ENCODE assay signal across 9 mouse cellular contexts in the genomic region with DNA sequence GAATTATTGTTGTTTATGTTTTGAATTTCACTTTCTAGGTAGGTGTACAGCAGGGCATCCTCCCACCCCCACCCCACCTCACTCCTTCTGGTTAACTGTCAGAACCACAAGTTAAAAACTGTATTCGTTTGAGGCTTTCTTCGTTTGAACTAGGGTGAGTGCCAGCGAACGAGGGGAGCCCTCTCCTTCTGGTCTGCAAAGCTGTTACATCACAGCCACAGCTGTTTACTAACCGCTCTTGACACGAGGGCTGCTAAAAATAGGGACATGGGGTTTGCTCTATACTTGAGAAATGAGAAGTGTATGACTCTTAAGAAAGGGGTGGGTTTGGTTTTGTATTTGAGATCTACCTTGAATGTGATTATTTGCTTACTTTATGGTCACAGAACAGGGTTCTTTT. TPM values are rescaled to one million over a fixed set of nuclear protein-coding genes. Genes with fewer than 3 reads are reported as not detected.
DNase-seq lines count a peak whose midpoint lies in the region; ATAC-seq and TF ChIP-seq lines count a peak whose summit lies in the region.
"Had no signal": no experiment of that assay in that cellular context is flagged by ENCODE, and none has a peak within 500 bp of the region (broad histone marks: within the 10 kb centered on the region; RNA-seq: fewer than 3 reads in every experiment).

No protein-coding gene starts in this region.

- no peak overlapping the region for H3K4me3 ChIP-seq in layer of hippocampus, adult 2 months
- H3K4me3 ChIP-seq: neural tube, embryonic 13.5 days had no signal

- peak; percentile 21 for ATAC-seq in CD4-positive, CD25-positive, alpha-beta regulatory T cell, adult 4 months
- peak; percentile 6 for ATAC-seq in activated CD4-positive, CD25-positive, alpha-beta regulatory T cell, adult 4 months
- ATAC-seq in monocyte, adult 5-6 weeks (replicated peaks; ENCODE audit: insufficient number of reproducible peaks, low FRiP score, low TSS enrichment, poor library complexity, severe bottlenecking) = peak; percentile 90

- no peak for TF ChIP-seq CTCF in layer of hippocampus, adult 2 months (conservative IDR thresholded peaks at IDR 0.05)

- H3K27ac ChIP-seq in layer of hippocampus, adult 2 months = no peak overlapping the region
- H3K27ac ChIP-seq: neural tube, embryonic 13.5 days had no signal

- peak; percentile 14 for DNase-seq in liver
- DNase-seq in layer of hippocampus, adult 18-20 months (ENCODE audit: low spot score in 2 of 2) = no peak
- no peak for DNase-seq in ovary, postnatal 10 days (ENCODE audit: low spot score)
- DNase-seq in layer of hippocampus, adult 2 months (ENCODE audit: low spot score in 2 of 2) = no peak
- DNase-seq: kidney, adult 8-10 months had no signal

RNA-seq across cellular contexts. Expression of a gene that starts 3.3 kb away (rescaled TPM):
- 10 to 100 TPM; 10.7 to 17.3 TPM for polyA plus RNA-seq in CD4-positive, CD25-positive, alpha-beta regulatory T cell, adult 4 months (2017; shearing (Covaris generic))
- polyA plus RNA-seq in activated CD4-positive, CD25-positive, alpha-beta regulatory T cell, adult 4 months (2017; shearing (Covaris generic)) = 1 to 10 TPM; 6.0 to 6.9 TPM
- 58.4 to 78.2 TPM (median 76.1 TPM) in 3 replicates for total RNA-seq in monocyte, adult 5-6 weeks (2017)
- 10 to 100 TPM; 31.0 to 36.9 TPM for total RNA-seq in layer of hippocampus, adult 18-20 months (2021)
- total RNA-seq in layer of hippocampus, adult 2 months (2021) = 10 to 100 TPM; 32.6 to 33.7 TPM

RNA-seq across cellular contexts. Expression of a gene that starts 14.6 kb away (rescaled TPM):
- polyA plus RNA-seq in CD4-positive, CD25-positive, alpha-beta regulatory T cell, adult 4 months (2017; shearing (Covaris generic)) = 1 to 10 TPM; 4.3 to 7.4 TPM
- 1 to 10 TPM; 2.5 to 4.4 TPM for polyA plus RNA-seq in activated CD4-positive, CD25-positive, alpha-beta regulatory T cell, adult 4 months (2017; shearing (Covaris generic))
- total RNA-seq in monocyte, adult 5-6 weeks (2017) = 5.4 to 18.0 TPM (median 16.4 TPM) in 3 replicates
- total RNA-seq in layer of hippocampus, adult 18-20 months (2021) = 10 to 100 TPM; 11.9 to 15.5 TPM
- 10 to 100 TPM; 11.8 to 14.3 TPM for total RNA-seq in layer of hippocampus, adult 2 months (2021)

RNA-seq across cellular contexts. Expression of a gene that starts 33.8 kb away (rescaled TPM):
- polyA plus RNA-seq in CD4-positive, CD25-positive, alpha-beta regulatory T cell, adult 4 months (2017; shearing (Covaris generic)) = not detected
- polyA plus RNA-seq in activated CD4-positive, CD25-positive, alpha-beta regulatory T cell, adult 4 months (2017; shearing (Covaris generic)) = not detected
- total RNA-seq in monocyte, adult 5-6 weeks (2017) = not detected in 3 replicates
- not detected for total RNA-seq in layer of hippocampus, adult 18-20 months (2021)
- not detected for total RNA-seq in layer of hippocampus, adult 2 months (2021)
- polyA plus RNA-seq: neural tube, embryonic 13.5 days had no signal

RNA-seq across cellular contexts. Expression of a gene that starts 53.6 kb away (rescaled TPM):
- not detected for polyA plus RNA-seq in CD4-positive, CD25-positive, alpha-beta regulatory T cell, adult 4 months (2017; shearing (Covaris generic))
- polyA plus RNA-seq in activated CD4-positive, CD25-positive, alpha-beta regulatory T cell, adult 4 months (2017; shearing (Covaris generic)) = not detected
- 0.48 to 0.49 TPM in 2 of 3 replicates, not detected in the other for total RNA-seq in monocyte, adult 5-6 weeks (2017)
- total RNA-seq in layer of hippocampus, adult 18-20 months (2021) = not detected
- total RNA-seq in layer of hippocampus, adult 2 months (2021) = not detected
- polyA plus RNA-seq: neural tube, embryonic 13.5 days had no signal

Comparison
In these comparisons a context has a peak if more than half of its experiments do, and no peak if none do; other contexts are left out.
1. ATAC-seq: peak in every context shown above with its lines; median percentile 90 in monocyte, adult 5-6 weeks; 21 in CD4-positive, CD25-positive, alpha-beta regulatory T cell, adult 4 months; 6 in activated CD4-positive, CD25-positive, alpha-beta regulatory T cell, adult 4 months.